Mouse (Mus musculus) kidney, adult 2 months (tissue): ENCODE measurements at regions not wholly inside any gene's neighbourhood (a gene's known extent, or its start where the extent isn't known, plus 50 kb on each side); places are given as distances from the start of the nearest gene placed in this dataset.

Source experiments
- CTCF ChIP-seq: fragments of 200-500 bp; conservative IDR thresholded peaks from 2 replicates; pipeline ENCODE4 v1.5.1; 2011; ENCODE audit warnings: low read depth, mild to moderate bottlenecking, control low read depth, low read length, moderate library complexity, mixed read lengths; ENCODE audit not compliant: insufficient read depth, insufficient read length
- POLR2A ChIP-seq: fragments of 200-500 bp; IDR thresholded peaks from one replicate; pipeline ENCODE4 v1.6.1; 2011; ENCODE audit warnings: low read depth, low read length, control low read depth

DNA sequence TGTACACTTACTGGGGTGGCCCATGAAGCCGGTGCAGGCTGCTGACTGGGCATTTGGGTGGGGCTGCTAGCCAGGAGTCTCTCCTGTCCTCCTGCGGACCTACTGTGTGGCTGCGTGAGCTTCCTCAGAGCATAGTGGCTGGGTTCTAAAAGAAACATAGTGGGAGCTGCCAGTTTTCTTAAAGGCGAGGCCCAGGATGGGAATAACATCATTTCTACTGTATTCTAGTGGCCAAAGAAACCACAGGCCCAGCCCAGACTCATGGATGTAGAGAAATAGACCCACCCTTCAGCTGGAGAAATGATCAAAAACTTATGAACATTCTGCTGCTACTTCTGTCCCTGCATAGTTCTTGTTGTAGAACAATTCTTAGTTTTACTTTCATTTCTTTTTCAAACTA lies 138.7 kb downstream of the Trim33 start:
- TF ChIP-seq CTCF (no peak), POLR2A (no peak)
